Mouse (Mus musculus): Measurements from ENCODE around the gene Rpl10-ps3.

Gene Rpl10-ps3

GRCm38 (mm10) chr9:50305666-50306402, 38.9 kb downstream of the Rpl10-ps3 start:
- no peak for DNase-seq

DNA sequence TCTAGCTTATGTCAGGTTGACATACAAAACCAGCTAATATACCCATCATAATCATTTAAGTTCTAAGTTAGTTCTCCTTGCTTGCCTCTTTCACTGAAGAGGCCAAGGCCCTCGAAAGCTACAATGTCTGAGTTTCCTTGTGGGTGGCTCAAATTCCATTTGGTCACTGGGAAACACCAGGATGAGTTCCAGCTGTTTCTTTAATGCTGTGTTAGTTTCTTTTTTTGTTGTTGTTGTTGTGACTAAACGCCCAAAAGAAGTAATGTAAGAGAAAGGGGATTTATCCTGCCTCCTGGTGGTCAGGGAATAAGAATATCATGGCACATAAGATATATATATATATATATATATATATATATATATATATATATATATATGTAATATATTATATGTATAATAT, 39.7 kb downstream of the Rpl10-ps3 start:
- DNase-seq = no peak

- peak; percentile 6 for DNase-seq
Observed at GRCm38 (mm10) chr9:50304004-50304403, 40.8 kb downstream of the Rpl10-ps3 start.

DNA sequence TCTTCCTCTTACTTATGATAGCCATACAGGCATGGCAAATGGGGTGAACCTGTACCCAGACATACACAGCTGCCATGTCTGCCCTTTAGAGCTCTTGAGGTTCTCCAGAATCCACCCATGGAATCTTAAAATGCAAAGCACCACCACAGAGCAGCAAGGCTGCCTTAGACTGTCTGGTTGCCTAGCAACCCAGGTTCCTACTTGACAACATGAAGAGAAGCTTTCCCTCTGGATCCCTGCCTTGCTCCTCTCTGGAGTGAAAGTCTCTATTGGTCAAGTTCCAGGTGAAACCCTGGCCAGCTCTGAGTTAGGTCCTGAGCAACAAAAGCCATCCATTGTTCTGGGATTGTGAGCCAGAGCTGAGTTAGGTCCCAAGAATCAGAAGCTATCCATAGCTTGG, 43.0 kb downstream of the Rpl10-ps3 start:
- no peak for DNase-seq

DNA sequence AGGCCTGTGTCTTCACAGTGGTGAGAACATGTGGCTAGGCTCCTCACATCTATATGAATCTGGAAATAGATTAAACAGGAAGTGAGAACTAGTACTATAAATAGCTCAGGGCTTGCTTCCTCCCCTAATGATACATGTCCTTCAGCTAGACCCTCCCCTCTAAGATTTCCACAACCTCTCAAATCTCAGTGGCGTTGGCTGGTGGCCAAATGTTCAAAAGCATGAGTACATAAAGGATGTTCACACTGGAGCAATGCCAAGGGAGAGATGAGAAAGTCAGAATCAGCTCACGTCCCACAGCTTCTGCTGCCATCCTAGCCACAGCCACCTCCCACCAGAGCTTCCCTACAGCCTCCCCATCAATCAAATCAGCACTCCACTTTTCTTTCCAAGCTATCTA, 46.4 kb downstream of the Rpl10-ps3 start:
- DNase-seq = no peak

Data from lung, postnatal 36 days (tissue).